Mouse (Mus musculus): Measurements from ENCODE around the gene Slco3a1.

Gene Slco3a1

DNA sequence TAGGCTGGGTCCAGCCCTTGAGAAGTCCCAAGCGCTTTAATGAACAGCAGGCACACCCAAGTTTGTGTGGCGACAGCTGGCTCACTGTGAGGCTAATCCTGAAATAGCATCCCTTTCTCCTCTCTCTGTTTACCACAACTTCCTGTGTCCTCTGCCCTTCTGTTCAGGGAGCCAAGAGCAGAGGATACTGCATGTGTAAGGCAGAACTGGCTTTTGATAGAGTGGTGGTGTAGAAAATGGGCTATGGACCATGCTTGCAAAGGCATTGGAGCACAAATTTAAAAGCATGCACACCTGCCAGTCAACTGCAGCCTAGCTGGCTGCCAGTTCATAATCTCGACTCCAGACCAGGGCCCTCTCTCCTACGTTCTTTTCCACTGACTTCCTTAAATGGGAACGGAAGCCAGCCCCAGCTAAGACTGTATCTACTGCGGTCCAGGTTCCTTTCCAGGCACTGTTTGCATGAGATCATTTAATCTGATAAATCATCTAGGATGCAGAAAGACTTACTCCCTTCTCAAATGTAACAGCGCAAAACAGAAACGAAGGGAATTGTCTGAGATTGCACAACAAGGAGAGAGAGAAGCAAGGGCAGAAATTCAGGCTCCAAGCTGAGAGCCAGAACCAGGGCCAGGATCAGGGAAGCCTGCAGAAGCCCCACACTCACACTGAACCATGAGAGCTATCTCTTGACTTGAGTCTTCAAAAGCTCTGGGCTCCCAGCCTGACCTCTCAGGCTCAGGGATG lies 95.9 kb downstream of the Slco3a1 start:
- in situ Hi-C loops (cut with MboI; ENCODE audit: low pct_unique_long_range_greater_than_20kb in 1 of 2, low sequenced_read_pairs in 2 of 2, unreplicated experiment in 1 of 2): no loop called here

DNA sequence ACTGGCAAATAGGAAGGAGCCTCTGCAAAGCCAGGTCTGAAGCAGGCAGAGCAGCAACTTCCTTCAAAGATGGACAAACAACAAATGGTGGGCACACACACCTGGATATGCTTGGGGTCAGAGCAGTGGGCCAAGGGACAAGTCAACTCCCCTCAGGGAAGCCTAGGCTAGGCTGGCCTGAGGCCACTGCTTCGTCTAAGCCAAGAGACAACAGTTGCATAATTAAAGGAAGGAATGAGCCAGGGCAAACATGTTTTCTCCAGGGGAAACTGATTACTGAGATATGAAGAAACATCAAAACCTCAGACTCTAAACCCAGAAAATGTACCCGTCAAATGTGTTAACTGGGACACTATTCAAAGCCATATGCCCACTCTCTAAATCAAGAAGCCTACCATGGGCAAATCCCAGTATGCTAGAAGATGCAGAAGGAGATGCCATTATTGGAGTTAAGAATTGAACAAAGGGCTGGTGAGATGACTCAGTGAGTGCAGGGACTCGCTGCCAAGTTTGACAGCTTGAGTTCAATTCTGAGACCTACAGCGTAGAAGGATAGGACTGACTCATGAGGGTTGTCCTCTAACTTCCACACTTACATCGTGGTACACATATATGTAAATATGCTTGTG lies 97.1 kb downstream of the Slco3a1 start:
- in situ Hi-C loops (cut with MboI; ENCODE audit: low pct_unique_long_range_greater_than_20kb in 1 of 2, low sequenced_read_pairs in 2 of 2, unreplicated experiment in 1 of 2): no loop called here

DNA sequence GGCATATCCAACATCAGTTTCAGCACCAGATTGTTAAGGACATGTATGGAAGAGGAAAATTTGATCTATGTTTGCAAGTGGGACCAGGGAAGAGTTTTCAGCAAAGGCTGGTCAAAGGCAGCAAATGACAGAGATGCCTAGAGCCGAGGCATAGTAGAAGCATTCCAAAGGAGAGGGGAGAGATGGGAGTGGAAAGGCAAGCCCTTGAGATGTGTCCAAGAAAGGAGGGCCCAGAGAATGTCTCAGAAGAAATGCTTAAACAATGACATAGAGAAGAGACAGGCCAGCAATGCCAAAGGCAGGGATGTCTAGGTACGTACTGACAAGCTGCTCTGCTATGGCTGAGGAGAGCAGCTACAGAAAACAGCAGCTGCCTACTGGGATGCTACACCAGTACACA lies 97.8 kb downstream of the Slco3a1 start:
- in situ Hi-C loops (cut with MboI; ENCODE audit: low pct_unique_long_range_greater_than_20kb in 1 of 2, low sequenced_read_pairs in 2 of 2, unreplicated experiment in 1 of 2): no loop called here

DNA sequence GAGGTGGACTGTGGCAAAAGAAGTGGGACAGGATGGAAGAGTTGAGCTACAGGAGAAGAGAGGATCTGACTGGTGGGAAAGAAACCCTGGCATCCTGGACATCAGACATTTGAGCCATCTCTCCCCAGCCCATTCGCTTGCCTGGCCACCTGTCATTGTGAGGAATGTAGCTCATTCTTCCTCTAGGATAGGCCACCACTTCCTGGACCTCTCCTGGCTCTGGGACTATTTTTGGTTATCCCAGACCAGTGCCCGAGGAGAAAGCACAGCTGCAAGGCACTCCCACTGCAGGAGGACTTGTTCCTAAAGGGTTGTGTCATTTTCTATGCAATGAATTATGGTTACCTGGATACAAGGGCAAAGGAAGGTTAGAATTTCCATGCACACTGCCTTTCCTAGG lies 103.5 kb downstream of the Slco3a1 start:
- in situ Hi-C loops (cut with MboI; ENCODE audit: low pct_unique_long_range_greater_than_20kb in 1 of 2, low sequenced_read_pairs in 2 of 2, unreplicated experiment in 1 of 2): no loop called here

DNA sequence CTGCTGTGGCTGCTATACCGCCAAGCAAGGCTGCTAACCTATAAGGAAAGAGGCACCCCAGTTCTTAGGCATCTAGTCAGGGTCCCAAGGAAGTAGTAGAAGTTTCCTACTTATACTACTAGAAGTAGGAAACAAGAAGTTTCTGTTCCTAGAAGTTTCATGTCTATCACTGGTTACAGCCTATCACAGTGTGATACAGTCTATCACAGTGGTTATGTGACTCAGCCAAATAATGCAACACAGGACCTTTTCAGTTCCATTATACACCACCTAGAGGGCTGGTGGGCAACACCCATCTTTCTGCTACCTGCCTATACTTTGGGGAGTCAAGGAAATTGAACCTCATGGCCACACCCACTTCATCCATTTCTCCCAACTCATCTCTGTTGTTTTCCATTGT lies 104.8 kb downstream of the Slco3a1 start:
- in situ Hi-C loops (cut with MboI; ENCODE audit: low pct_unique_long_range_greater_than_20kb in 1 of 2, low sequenced_read_pairs in 2 of 2, unreplicated experiment in 1 of 2): no loop called here

DNA sequence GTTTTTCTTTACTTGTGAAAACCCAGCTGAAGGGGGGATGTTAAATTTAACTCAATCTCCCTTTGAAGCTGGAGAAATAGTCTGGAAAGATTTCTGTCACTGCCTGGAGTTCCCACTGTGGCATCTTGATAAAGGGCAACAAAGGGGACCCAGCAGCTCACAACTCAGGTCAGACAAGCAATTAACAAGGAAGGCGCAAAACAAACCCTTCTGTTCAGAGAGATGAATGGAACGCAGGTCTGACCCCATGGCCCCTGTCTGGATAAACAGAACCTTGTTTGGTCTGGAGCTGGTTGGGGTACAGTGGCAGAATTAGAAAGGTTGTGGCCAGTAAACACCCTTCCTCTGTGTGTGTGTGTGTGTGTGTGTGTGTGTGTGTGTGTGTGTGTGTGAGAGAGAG lies 106.8 kb downstream of the Slco3a1 start:
- in situ Hi-C loops (cut with MboI; ENCODE audit: low pct_unique_long_range_greater_than_20kb in 1 of 2, low sequenced_read_pairs in 2 of 2, unreplicated experiment in 1 of 2): no loop called here

DNA sequence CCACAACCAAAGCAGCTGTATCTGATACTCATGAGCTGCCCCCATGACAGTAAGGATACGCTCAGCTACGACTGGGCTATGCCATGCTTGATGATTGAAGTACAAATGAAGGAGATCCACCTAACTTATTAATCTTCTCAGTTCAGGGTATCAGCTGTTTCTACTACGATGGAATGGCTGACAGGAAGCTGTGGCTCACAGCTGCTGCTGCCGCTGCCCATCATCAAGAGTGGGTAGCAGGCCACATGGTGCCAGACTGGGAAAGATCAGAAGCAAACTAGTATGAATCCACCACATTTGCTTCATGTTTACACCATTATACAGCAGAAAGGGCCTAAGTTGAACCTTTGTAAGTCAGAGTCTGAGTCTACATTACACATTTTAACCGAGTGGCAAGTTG lies 109.4 kb downstream of the Slco3a1 start:
- in situ Hi-C loops (cut with MboI; ENCODE audit: low pct_unique_long_range_greater_than_20kb in 1 of 2, low sequenced_read_pairs in 2 of 2, unreplicated experiment in 1 of 2): no loop called here

DNA sequence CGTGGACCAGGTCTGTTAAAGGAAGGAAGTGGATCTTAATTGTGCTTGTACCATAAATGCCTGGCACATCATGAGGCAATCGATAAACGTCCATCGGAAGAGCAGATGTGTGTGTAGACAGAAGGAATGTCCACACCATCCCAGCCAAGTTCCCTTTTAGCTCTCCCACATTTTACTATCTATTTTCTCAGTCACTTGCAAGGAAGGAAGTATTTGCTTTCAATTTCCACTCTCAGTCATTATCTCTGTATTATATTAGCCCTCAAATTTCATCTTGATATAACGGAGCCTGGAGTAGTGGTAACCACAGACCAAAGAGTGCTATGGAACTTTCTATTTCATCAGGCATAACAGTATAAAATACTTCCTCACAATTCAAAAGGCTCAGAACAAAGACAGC lies 112.2 kb downstream of the Slco3a1 start:
- in situ Hi-C loops (cut with MboI; ENCODE audit: low pct_unique_long_range_greater_than_20kb in 1 of 2, low sequenced_read_pairs in 2 of 2, unreplicated experiment in 1 of 2): no loop called here

DNA sequence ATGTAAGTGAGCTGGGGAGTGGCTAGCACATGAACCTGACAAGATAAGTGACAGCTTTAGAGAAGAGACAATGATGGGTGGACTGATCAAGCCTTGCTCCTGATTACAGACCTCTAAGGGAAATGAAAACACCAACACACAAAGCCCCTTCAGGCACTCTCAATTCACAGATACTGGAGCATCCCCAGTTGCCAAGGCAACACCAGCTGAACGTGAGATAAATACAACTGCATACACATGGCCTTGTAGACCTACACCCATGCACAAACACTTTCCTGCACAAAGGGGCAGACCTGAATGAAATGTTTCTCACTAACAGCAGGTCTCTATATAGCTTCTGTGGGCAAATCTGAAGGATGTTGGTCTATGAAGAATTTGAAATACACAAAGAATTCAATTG lies 117.0 kb downstream of the Slco3a1 start:
- in situ Hi-C loops (cut with MboI; ENCODE audit: low pct_unique_long_range_greater_than_20kb in 1 of 2, low sequenced_read_pairs in 2 of 2, unreplicated experiment in 1 of 2): no loop called here

DNA sequence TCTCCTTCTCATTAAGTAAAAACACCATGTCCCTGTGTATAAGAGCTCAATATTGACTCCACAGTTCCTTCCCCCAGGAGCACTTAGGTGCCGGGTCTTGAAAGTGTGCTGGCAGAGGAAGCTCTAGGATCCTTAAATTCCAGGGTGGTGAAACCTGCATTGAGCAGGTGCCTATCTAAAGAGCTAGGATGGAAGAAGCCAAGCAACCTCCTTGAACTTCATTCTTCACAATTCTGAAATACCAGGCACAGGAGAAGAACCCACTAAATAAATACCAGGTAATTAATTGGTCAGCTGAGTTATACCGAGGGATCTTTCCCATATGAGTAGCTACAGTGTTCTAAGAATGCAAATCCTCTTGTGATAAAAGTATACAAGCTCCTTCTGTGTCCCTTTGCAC lies 117.9 kb downstream of the Slco3a1 start:
- in situ Hi-C loops (cut with MboI; ENCODE audit: low pct_unique_long_range_greater_than_20kb in 1 of 2, low sequenced_read_pairs in 2 of 2, unreplicated experiment in 1 of 2): no loop called here

DNA sequence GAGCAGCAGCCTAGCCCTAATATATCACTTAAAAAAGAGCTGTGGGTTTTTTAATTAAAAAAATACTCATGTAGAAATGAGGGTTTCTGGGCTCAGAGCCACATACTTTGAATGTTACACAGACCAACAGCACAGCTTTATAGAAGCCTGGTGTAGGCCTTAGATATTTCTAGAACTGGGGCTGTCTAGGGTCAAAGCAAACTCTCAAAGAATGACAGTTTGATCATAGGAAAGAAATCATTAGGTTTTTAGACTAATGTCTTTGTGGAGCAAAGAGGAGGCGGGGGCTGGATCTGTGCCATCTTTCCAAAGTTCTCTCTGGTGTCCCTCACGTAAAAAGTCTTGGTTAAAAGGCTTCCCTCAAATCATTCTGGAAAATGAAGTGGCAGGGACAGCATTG lies 121.6 kb downstream of the Slco3a1 start:
- in situ Hi-C loops (cut with MboI; ENCODE audit: low pct_unique_long_range_greater_than_20kb in 1 of 2, low sequenced_read_pairs in 2 of 2, unreplicated experiment in 1 of 2): no loop called here

DNA sequence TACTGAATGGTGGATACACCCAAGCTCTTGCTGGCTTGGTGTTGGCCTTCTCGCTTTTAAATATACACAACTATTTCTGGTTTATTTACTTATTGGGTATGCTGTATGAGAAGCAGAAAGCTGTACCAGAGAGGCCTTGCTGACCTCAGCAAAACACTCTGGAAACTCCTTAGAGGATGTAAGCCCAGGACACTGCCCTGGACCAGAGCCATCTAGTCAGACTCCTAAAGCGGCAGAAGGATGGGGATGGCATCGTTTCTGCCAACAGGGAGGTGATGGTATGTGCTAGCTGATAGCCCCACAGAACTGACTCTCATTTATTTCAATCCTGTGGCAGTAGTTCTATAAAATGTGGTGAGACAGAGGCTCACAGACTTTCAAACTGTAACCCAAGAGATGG lies 125.3 kb downstream of the Slco3a1 start:
- in situ Hi-C loops (cut with MboI; ENCODE audit: low pct_unique_long_range_greater_than_20kb in 1 of 2, low sequenced_read_pairs in 2 of 2, unreplicated experiment in 1 of 2): no loop called here

DNA sequence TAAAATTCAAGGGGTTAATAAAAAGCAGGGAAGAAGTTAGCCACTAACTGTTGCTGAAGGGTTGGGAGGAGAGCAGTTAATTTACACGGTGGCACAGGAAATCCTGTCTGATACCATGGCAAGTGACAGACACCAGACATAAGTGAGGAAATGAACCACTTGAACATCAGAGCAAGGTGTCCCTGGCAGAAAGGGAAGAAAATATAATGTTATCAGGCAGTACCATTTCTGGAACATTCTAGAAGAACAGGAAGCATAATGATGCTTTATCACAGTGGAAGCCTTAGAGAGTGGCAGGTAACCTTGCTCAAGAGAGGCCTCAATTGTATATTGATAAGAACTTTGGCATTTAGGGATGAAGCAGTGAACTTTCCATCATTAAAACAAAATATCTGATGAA lies 127.4 kb downstream of the Slco3a1 start:
- in situ Hi-C loops (cut with MboI; ENCODE audit: low pct_unique_long_range_greater_than_20kb in 1 of 2, low sequenced_read_pairs in 2 of 2, unreplicated experiment in 1 of 2): no loop called here

DNA sequence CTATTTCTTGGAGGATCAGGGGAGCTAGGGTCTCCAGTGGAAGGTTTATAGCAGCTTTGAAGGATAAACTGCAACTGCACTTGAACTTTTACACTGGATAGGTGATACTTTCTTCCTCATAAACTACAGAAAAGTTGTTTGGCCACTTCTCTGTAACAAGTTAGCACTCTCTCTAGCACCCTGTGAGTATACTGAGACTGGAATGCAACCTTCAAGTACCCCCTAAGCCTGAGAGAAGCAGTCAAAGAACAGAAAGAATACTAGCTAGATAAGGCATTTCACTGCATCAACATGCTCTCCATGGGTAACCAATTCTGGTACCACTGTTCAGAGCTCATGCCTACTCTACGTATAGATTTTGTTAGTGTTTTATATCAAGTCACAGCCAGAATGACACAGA lies 128.6 kb downstream of the Slco3a1 start:
- in situ Hi-C loops (cut with MboI; ENCODE audit: low pct_unique_long_range_greater_than_20kb in 1 of 2, low sequenced_read_pairs in 2 of 2, unreplicated experiment in 1 of 2): no loop called here

DNA sequence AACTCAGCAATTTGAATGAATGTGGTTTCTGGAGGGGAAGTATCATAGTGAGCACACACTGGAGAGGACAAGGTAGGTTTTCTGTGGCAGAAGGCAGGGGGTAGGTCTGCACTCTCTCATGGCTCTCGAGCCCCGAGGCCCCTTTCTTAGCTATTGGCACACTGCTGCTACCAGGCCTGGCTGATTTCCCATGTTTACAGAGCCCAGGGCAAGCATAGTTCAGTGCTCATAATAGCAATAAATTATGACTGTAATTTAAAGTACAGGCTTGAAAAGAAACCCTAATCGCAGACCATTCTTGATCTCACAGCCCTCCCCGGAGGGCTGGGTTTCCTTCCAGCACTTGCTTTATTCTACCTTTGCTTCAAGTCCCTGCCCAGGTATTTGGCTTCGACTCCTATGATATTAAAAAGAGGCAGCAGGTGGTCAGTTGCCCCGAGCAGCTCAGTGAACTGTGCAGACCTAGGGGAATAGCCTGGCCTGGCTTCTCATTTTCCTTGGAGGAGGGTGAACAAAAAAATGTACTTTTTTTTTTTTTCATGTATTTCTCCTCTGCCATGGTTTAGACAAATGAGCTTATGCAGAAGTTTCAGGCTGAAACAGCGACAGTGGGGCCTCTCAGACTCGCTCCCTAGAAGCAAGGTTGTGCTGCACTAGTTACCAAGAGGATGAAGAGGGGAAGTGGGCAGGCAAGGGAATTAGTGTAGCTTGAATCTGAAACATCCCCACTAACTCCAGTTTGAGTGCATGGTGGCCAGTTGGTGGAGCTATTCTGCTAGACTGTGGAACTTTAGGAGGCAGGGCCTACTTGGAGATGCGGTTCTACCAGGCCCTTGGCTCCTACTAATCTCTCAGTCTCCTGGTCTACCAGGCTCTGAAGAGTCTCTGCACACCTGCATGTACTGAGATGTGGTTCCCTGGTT lies 130.4 kb downstream of the Slco3a1 start:
- in situ Hi-C loops (cut with MboI; ENCODE audit: low pct_unique_long_range_greater_than_20kb in 1 of 2, low sequenced_read_pairs in 2 of 2, unreplicated experiment in 1 of 2): no loop called here

DNA sequence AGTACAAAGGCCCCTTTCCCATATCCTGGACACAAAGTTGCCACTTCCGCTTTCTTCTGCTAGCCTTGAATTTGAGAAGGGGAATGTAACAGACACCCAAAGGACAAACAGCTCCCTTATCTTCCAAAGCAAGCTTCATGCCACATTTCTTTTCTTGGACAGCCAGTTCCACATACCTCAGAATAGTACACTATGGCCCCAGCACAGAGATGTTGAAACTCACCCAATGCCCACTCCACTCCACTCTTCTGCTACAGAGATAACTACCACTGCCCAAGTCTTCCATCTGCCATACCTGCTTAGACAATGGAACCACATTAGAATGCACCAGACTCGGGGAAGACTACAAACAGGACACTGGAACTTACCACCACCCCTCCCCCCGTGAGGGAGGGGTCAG lies 131.3 kb downstream of the Slco3a1 start:
- in situ Hi-C loops (cut with MboI; ENCODE audit: low pct_unique_long_range_greater_than_20kb in 1 of 2, low sequenced_read_pairs in 2 of 2, unreplicated experiment in 1 of 2): no loop called here

DNA sequence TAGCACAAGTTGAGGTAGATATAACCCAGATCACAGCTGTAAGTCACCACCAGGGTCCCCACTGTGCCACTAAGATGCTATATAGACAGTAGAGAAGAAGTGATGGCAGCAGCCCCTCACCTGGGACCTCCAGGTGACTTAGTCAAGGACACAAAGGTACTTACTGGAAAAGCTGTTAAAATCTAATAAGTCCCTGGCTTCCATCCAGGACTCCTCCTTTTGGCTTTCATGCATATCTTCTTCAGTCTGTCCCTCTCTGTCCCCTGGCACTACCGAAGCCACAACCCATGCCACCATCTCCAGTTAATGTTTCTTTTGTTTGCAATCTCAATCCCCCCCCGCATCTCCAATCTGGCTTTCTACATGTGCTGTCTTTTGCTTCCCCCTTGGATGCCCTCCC lies 131.8 kb downstream of the Slco3a1 start:
- in situ Hi-C loops (cut with MboI; ENCODE audit: low pct_unique_long_range_greater_than_20kb in 1 of 2, low sequenced_read_pairs in 2 of 2, unreplicated experiment in 1 of 2): no loop called here

DNA sequence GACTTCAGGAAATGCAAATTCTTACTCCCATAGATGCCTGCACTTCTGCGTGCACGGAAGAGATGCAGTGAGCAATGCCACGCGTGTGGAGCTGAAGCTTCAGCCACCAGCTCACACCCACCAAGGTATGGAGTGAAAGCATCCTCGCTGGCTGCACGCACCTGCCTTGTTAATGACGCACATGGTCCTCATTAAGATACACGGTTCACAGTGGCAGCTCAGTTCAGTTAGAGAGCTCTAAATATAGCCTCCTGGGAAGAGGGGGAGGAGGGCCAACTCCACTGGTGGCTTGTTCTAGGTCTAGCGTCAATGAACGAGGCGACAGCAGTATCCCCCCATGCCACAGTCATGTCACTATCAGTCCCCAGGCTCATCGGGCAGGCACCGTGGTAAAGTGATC lies 132.6 kb downstream of the Slco3a1 start:
- in situ Hi-C loops (cut with MboI; ENCODE audit: low pct_unique_long_range_greater_than_20kb in 1 of 2, low sequenced_read_pairs in 2 of 2, unreplicated experiment in 1 of 2): no loop called here

DNA sequence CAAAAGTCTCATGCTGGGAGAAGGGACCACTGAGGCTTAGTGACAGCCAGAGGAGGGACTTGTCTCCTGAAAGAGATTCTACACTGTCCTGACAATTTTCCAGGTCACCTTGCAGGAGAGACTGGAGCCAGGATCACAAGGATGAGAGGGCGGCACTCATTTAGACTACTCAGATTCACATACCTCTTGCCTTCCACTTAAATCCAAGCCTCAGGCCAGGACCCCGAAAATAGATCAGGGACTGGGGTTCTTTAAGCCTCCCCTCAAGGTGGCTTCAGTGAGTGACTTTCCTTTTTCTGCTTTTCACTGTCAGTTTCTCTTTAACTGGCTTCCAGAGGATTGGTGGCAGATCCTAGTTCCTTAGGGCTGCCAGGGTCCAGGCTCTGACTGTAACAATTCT lies 133.0 kb downstream of the Slco3a1 start:
- in situ Hi-C loops (cut with MboI; ENCODE audit: low pct_unique_long_range_greater_than_20kb in 1 of 2, low sequenced_read_pairs in 2 of 2, unreplicated experiment in 1 of 2): no loop called here
